Mouse (Mus musculus) thymus, postnatal 14 days (tissue): Measurements from ENCODE around the gene C1qc.

ENCODE experiments used
- DNase-seq: peaks from one replicate; pipeline ENCODE4 v3.0.0; 2021

C1qc gene

DNA sequence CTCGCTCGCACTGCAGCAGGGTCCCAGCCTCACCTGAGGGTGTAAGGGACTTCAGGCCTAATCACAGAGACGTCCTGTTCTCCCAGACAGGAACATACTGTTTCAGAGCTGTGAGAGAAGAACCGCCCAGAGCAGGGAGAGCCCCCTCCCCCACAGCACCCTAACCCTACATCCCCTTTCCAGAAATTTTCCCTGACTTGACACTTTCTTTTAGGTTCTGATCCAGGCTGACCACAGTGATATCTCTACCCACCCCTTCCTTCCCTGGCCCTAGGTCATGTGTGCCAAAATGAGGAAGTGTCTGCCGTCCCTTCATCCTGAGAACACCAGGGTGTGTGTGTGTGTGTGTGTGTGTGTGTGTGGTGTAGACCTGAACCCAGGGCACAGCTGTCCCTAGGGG lies at the start of gene C1qc:
Gene C1qc, minus strand, starts transcription at position 255 of the 400 bp plus-strand sequence.
- no peak for DNase-seq

DNA sequence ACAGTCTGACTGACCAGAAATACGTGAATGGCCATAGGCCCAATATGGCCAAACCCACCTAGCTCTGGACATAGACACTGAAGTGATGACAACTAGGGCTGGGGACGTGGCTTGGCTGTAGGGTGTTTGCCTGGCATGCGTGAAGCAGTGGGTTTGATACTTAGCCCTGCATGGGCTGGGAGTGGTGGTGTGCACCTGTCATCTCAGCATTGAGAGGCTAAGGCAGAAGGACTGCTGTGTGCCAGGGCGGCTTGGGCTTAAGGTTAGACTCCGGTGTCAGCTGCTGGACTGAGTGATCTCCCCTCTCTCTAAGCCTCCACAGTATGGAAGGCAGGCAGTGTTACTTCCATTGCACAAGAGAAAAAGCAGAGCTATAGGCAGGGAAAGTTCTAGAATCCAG lies 45.1 kb upstream of the C1qc start:
- DNase-seq: no peak

DNA sequence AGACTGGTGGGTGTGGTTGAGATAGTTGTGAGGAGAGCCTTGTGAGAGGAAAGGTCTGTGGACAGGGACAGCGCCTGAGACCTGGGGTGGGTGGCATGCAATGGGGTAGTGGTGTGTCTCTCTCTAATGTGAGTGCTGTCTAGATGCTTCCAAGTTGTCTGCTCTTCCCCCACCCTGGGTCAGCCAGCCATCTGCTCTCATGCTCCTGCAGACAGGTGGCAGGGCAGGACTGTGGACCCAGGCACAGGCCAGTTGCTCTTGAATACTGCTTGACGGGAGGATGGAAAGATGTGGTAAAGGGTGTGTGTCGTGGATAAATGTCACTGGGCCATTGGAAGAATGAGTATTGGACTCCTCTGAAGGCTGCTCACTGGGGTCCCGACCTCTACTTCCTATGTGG lies 44.5 kb upstream of the C1qc start:
- no peak for DNase-seq

DNA sequence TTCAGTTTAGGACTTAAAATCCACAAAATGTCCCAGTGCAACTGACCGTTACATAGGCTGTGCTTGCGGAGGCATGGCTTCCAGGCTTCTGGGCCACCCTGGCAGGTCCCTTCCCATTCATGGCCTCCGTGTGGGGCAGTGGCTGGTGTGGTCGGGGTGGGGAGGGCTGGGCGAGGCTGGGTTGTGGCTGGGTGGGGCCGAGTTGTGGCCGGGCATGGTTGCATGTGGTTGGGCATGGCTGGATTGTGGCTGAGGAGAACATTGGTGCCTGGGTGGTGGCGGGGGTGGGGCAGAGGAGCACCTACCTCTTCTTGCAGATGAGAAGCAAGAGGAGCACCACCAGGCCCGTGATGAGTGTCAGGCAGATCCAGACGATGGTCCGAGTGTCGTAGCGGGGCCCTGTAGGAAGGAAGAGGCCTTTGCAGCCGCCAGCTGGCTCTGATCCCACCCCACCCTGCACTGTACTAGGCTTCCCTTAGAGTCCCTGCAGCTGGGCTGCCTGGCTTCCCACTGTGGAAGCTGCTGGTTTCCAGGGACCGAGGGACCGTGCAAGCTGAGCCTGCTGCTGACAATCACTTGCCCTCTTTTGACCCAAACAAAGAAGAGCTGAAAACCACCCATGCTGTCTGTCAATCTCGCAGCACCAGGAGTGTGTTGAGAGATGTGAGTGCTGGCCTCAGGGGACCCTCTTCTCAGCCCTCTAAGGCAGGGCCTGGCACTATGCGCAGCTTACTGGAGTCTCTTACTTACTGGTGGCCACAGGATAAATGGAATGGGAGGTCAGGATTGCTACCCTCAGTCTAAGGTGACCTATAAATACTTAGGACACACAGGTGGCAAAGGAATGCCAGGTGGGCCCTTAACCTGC lies 42.1 kb upstream of the C1qc start:
- no peak for DNase-seq

DNA sequence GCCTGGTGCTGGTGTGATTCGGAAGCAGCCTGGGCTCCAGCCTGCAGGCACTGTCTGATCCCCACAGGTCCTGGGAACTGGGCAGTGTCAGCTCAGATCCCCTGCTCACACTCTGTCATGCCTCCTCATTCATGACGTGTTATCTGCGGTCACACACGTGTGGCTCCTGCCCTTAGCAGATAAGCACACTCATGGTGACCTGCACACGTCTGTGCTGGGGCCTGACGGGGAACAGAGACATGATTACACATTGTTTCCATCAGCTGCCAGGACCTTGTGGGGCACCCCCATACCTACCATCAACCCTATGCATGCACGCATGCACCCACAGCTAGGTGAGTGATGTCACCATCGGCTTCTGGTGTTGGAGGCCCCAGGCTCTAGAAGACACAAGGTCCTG lies 37.6 kb upstream of the C1qc start:
- no peak for DNase-seq

DNA sequence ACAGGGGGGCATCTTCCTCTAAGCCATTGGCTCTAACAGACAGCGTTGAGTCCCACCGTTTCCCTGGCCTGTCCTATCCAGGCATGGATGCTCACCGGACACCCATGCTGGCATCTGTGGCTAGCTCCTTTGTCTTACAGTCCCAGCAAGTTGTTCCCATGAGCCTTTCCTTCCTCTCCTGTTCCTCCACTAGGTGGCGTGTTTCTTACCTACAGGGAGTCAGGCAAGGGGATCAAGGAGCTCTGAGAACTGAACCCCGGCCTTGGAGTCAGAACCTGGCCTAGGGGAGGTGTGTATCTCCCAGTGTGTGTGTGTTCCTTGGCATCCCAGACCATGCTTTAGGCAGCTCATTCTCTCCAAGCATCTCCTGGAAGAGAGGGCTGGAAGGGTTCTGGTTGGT lies 36.1 kb upstream of the C1qc start:
- peak; percentile 29 for DNase-seq

DNA sequence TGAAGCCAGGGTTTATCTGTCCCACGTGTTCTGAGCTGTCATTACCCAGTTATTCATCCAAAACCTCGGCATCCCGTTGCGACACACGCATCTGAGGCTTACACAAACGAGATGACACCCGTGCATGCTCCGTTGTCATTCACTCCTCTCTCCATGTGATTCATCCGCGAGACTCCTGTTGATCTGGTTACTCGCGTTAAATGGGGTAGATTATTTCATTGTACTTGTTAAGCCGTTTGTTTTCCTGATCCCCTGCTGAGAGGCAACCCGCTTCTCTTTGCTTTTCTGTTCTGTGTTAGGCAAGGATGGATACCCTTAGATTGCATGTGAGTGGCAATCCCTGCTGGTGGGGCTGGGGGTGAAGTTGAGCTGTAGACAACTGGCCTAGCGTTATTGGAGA lies 32.9 kb upstream of the C1qc start:
- DNase-seq: no peak

DNA sequence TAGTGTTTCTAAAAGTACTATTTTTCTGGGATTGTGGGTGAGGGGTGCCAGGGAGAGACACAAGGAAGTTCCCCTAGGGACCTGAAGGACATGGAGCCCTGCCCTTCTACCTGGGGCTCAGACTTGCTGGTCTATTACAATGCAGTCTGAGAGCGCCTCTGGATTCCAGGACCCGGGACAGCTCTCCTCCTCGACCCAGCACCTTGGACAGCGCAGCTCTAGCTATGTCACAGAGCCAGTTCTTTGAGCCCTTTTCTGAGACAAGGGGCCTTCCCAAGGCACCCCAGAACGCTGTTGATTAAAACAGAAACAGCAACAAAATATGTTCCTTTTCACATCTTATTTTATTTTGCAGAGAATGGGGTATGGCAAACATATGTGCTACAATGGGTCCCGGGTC lies 31.7 kb upstream of the C1qc start:
- DNase-seq: peak; percentile 59

DNA sequence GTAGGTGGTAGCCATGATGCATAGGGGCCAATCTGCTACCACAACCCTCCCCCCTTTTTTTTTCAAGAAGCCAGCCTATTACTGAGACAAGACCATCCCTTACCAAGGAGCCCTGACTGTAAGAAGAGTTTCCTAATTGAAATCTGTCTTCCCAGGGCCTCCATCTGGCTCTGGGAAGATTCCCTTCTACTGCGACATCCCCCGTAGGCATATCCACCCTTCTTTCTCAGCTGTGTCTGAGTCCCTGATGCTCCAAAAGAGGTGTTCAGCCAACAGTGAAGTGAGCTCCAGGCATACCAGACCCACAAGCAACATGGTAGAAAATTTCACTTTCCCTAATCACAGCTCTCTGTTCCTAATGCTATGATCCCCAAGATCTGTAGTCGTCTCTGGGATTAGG lies 26.7 kb upstream of the C1qc start:
- DNase-seq: no peak

DNA sequence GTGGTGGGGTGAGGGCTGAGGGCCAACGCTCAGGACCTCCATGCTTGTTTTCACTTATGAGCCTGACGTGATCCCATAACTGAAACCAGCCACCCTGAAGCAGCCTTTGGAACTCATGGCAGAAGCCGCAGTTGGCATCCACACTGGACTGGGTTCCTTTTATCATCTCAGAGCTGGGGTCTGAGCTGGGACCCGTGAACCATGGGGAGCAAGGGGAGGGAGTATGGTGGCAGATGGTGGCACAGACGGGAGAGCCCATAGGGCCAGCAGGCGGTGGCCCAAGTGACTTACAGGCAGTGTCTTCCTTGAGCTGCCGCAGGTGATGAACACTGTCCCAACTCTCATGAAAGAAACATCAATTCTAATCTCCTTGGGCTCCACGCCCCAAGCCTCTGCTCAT lies 26.0 kb upstream of the C1qc start:
- DNase-seq: no peak

DNA sequence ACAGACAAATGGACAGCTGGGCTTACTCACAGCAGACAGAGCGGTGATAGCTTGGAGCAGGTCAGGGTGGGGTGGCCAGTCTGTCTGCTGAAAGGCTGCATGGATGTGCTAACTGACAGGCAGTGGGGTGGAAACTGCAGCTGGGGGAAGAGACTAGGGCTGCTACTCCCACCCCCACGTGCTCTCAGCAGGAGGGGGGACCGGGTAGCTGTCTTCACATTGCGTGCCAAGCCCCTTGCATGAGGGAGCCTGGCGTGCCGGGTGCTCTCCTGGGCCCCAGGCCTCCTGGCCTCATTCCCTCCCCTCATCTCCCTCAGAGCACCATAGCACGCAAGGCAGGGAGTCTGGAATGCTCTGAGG lies 24.3 kb upstream of the C1qc start:
- no peak for DNase-seq

DNA sequence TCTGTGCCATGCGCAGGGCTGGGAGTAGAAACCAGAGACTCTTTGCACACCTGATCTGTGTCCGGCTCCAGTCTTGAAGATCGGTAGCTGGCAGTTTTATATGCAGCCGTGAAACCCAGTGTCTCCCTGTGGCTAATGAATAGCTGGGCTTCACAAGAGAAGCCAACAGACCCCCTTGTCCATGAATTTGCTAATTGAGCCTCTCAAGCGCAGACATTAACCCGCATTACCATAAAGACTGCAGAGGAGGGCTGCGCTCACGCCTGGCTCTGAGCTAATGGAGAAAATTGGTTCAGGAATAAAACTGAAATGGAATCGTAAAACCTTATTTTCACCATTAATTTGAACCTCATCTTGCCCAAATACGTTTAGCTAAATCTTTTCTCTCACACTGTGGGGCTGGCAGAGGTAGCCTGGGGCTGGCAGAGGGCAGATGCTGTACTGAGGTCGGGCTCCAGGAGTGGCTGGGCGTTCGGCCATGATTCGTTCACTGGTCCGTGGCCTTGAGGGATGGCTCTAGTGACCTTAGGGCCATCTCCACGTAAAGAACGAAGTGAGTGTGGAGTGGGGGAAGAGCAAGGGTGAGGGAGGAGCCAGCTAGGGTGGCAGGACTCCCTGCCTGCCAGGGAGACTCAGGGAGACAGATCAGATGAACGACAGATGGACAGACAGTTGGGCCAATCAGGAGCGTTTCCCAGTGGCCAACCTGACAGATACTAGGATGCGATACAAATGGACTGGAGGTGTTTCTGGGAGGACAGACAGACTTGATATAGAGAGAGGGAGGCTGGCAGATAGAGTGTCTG lies 23.7 kb upstream of the C1qc start:
- DNase-seq: no peak

DNA sequence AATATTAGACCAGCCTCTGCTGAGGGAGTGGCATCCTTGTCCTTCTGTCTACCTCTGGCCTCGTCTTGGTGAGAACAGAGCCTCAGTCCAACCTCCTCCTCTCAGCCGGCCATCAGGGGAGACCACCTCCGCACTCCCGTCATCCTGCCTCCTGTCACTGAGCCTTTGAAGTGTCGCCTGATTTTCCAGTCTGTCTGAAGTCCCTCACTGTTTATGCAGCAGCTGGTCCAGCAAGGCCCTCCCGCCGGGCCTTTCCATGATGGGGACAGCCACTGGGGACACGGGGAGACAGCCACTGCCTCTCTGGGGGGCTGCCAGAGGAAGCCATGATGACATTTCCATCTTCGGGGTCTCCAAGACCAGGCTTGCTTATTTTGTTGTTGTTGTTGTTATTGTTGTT lies 20.0 kb upstream of the C1qc start:
- DNase-seq: no peak

DNA sequence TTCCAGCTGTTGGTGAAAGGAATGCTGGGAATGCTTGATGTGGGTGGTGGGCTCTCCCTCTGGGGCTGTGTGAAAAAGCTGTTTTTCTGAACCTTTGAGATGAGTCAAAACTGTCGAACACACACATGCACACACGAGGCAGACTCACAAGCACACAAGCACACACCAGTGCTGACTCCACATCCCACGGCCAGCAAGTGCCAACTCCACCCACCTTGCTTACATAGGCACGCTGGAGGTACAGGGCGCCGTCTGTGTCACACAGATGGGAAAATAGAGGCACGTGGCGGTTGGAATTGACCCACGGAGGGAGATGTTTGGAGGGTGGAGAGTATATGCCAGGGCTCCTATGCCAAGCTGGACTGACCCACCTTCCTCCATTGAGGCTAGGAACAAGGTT lies 18.9 kb upstream of the C1qc start:
- no peak for DNase-seq

DNA sequence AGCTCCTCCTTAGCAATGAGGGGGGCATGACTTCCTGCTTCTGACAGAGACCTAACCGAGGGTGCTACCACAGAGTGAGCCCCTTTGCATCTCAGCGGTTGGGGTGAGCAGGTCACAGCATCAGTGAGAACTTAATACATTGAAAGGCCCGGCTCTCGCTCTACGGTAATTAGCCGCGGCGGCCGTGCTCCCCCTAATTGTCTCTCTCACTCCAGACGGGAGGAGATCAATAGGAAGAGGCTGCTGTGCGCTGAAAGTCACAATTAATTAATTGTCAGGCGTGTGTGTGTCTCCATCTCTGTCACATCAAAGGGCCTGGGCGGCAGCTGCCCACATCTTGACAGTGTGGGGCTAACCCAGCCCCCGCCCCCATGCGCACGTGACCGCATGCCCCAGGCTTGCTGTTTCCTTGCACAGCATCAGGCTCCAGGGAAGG lies 18.4 kb upstream of the C1qc start:
- DNase-seq: no peak

DNA sequence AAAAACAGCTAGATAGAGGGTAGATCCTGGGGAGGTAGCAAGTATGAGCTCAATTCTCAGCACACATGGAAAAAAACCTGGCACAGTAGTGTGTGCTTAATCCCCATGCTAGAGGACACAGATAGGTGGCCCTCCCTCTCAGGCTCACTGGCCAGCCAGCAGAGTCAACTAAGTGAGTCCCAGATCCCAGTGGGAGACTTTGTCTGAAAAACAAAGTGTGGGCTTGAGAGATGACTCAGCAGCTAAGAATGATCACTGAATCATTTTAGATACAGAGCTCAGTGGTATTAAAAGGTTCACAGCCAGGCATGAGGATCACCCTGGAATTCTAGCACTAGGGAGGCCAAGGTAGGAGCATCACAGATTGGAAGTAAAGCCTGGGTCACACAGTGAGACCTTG lies 14.9 kb upstream of the C1qc start:
- no peak for DNase-seq

DNA sequence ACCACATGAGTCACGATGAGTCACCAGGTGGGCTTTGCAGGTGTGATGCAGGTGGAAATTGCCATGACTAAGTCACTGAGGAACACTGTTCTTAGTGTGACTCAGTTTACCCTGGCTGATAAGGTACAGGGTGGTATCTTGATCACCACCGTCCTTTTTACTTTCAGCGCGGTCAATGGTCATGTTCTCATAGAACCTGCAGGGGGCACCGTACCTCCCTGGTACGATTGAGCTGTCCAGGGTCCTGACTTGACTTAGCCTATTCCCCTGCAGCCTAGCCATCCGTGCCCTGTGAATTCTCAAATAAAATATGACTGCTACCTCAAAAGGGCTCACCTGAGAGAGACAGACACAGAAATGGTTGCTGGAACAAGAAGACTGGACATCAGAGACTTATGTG lies 14.2 kb upstream of the C1qc start:
- peak; percentile 52 for DNase-seq

DNA sequence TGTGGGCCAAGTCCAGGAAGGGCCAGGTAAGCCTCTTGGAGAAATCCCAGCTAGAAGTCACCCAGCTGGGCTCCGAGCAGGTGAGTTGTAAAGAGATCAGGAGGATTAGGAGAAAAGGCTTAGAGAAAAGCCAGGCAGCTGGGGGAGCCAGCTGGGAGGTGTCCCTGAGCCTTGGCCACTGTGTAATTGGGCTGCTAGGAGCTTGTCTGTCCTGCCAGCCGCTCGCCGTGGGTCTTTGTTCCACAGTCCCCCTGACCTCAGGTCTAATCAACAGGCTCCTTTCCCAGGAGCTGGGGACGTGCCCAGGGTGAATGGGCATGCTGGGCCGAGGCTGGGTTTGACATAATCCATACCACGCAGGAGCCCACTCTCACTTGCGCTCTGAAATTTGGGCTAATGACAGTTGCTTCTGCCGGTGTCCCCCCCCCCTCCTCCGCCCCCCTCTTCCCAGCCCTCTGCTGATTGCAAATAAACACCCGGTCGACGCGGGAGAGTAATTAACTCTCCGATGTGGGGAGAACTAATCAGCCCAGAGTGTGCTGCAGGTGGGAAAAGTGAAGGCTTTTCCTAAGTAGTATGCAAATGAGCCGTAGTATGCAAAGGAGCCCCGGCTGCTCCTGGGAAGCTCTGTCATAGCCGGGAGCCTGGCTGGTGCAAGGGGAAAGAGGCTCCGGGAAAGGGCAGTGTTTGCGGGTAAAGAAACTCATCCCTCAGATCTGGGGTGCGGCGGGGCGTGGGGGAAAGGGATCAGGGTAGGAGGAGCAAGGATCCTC lies 12.1 kb upstream of the C1qc start:
- DNase-seq: no peak

DNA sequence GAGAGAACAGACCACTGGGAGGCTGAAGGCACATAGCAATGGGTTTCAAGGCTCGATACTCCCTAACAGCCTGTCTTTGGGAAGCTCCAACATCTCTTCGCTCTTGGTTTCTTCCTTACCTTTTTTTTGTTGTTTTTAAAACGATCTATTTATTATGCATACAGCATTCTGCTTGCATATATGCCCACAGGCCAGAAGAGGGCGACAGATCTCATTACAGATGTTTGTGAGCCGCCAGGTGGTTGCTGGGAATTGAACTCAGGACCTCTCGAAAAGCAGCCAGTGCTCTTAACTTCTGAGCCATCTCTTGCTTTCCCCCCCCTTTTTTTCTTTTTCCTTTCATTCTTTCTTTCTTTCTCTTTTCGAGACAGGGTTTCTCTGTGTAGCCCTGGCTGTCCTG lies 6.3 kb upstream of the C1qc start:
- no peak for DNase-seq

DNA sequence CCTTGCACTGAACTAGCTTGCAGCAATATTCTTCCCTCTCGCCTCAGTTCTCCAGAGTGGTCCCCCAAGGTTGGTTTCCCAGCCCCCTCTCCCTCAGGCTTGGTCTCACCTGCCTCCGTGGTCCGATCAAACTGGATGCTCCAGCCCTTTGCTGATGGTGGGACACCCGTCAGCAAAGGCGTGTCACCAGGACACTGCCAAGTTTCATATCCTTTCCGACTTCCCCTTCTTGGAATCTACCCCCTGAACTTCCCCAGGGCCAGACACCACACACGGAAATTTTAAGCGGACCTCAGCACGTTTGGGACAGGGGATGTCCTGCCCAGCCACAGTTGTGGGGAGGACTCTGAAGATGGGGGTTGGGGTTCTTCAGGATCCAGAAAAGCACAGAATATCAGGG lies 5.8 kb upstream of the C1qc start, which contains the start of gene C1qa:
Gene C1qa, minus strand, starts transcription at position 167 of the 400 bp plus-strand sequence.
- DNase-seq: no peak

DNA sequence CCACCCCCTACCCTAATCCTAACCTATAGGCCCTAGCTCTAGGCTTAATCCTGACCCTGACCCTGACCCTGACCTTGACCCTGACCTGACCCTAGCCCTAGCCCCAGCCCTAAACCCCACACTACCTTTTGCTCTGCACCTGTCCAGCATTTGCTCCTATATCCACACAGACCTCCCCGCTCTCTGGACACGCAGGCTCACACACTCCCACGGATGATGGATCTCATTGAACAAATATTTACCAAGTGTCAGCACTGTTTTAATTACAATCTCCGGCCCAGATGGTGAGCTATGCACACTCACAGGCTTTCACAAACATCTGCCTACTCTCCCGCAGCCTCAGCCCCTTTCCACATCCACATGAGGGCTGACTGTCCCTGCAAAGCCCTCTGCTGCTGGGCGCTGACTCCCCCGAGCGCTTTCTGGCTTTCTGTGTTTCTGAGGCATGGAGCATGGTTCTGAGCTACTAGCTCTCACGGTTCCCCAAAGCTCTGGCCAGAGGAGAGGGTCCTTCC lies 5.3 kb upstream of the C1qc start:
- no peak for DNase-seq

DNA sequence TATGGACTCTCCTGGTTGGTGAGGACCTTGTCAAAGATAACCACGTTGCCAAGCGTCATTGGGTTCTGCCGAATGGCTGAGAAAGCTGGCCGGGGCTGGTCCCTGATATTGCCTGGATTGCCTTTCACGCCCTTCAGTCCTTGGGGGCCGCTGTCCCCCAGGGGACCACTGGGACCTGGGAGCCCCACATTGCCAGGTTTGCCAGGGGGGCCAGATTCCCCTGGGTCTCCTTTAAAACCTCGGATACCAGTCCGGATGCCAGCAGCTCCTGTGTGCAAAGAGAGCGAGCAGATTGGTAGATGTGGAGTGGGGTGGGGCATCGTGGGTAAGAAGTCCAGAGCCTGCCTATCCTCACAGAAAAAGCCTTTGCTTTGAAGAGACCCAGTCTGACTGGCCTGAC lies 3.6 kb upstream of the C1qc start:
- DNase-seq: no peak

DNA sequence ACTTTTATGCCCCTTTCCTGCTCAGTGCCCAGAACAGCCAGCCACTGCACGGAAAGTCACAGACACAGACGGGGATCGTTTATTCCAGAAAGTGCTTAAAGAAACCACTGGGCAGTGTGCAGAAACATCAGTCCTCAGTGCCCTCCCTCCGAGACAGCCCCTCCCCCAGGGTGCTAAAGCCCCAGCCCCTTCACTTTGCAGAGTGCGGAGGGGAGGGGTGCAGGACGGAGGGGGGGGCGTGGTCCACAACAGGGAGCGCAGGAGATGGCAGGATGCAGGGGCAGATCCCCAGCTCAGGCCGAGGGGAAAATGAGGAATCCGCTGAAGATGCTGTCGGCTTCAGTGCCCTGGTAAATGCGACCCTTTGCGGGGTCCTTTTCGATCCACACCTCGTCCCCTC lies 3.0 kb upstream of the C1qc start:
- DNase-seq: no peak
